Mouse (Mus musculus): ENCODE data around the gene Syt9.

DNA sequence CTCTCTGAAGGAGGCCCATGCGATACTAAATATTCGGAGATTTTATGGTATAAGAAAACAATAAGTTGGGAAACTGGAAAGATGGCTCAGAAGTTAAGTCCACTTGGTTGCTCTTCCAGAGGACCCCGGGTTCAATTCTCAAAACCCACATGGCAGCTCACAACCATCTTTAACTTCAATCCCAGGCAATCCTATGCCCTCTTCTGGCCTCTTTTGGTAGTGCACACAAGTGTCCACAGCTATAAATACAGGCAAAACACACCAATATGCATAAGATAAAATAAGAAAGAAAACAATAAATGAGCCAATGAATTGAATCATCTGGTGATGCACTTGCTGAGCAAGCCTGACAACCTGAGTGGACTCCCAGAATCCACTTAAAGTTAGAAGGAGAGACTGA is 185.4 kb downstream of the Syt9 start:
- TF ChIP-seq POLR2AphosphoS2 (IDR thresholded peaks at IDR 0.05; ENCODE audit: insufficient read length, low read depth): no peak
- TF ChIP-seq POLR2A (IDR thresholded peaks at IDR 0.05; ENCODE audit: insufficient read length, low read depth): no peak
- no peak for TF ChIP-seq MYOD1 (IDR thresholded peaks at IDR 0.05; ENCODE audit: control insufficient read depth in 1 of 3, insufficient read length in 2 of 3, low read depth in 2 of 3)
- TF ChIP-seq REST (IDR thresholded peaks at IDR 0.05; ENCODE audit: insufficient read depth, insufficient read length): no peak
- no peak for TF ChIP-seq CEBPB (IDR thresholded peaks at IDR 0.05; ENCODE audit: insufficient read depth, poor library complexity, severe bottlenecking)
- TF ChIP-seq MAX (IDR thresholded peaks at IDR 0.05; ENCODE audit: low read depth): no peak
- TF ChIP-seq TCF12 (IDR thresholded peaks at IDR 0.05; ENCODE audit: insufficient read depth, poor library complexity, severe bottlenecking): no peak
- no peak for TF ChIP-seq USF1 (IDR thresholded peaks at IDR 0.05; ENCODE audit: low read depth)
- no peak for TF ChIP-seq E2F4 (IDR thresholded peaks at IDR 0.05; ENCODE audit: insufficient read depth)
- TF ChIP-seq MYOG (IDR thresholded peaks at IDR 0.05; ENCODE audit: control insufficient read depth in 1 of 3, insufficient read depth in 1 of 3, insufficient read length in 2 of 3, low read depth in 2 of 3): no peak
- no peak for TF ChIP-seq SRF (IDR thresholded peaks at IDR 0.05; ENCODE audit: control insufficient read depth, insufficient read length, low read depth)

All from myocyte (in vitro differentiated cells).